In the genomic region with DNA sequence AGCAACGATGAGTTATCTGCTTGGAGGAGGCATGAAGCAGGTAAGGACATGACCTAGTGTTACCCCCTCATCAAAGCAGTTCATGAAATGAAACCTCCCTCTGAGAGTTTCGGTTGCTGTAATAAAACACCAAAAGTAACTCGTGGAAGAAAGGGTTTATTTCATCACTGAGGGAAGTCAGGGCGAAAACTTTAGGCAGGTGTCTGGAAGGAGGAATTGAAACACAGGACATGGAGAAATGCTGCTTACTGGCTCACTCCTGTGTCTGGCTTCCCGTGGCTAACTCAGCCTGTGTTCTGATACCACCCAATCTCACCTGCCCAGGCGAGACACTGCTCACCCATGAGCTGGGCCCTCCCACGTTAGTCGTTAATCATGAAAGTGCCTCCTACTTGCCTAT, we compare ENCODE assay signal across 23 mouse cellular contexts. TPM values are rescaled to one million over a fixed set of nuclear protein-coding genes. Genes with fewer than 3 reads are reported as not detected.
A peak's percentile ranks its signal among the peaks of the same experiment; 100 is the strongest.
DNase-seq lines count a peak whose midpoint lies in the region; ATAC-seq and TF ChIP-seq lines count a peak whose summit lies in the region.
"Had no signal": no experiment of that assay in that cellular context is flagged by ENCODE, and none has a peak within 500 bp of the region (broad histone marks: within the 10 kb centered on the region; RNA-seq: fewer than 3 reads in every experiment).

No protein-coding gene starts in this region.

- ATAC-seq in granulocyte monocyte progenitor cell, adult 5-6 weeks (replicated peaks; ENCODE audit: poor library complexity, severe bottlenecking) = peak; percentile 44
- ATAC-seq: activated CD4-positive, CD25-positive, alpha-beta regulatory T cell, adult 4 months; CD4-positive, CD25-positive, alpha-beta regulatory T cell, adult 4 months; Patski had no signal

- no peak overlapping the region for H3K27ac ChIP-seq in heart, embryonic 10.5 days
- peak overlapping the region; percentile 8 for H3K27ac ChIP-seq in CH12.LX (ENCODE audit: insufficient read depth, low read depth)

- no peak overlapping the region for H3K9ac ChIP-seq in CH12.LX (ENCODE audit: insufficient read depth, low read depth)

- peak; percentile 55 for DNase-seq in heart, embryonic 10.5 days (ENCODE audit: low spot score)
- no peak for DNase-seq in heart, adult 9 months (ENCODE audit: low spot score in 2 of 2)
- DNase-seq in A20 (ENCODE audit: low read depth, low spot score) = peak; percentile 80
- DNase-seq in CH12.LX (ENCODE audit: extremely low read depth) = peak; percentile 68
- no peak for DNase-seq in urinary bladder, postnatal 4 days (ENCODE audit: low spot score in 2 of 2)
- DNase-seq in embryo, embryonic 11 days = no peak
- no peak for DNase-seq in thymus, postnatal 4 days
- DNase-seq: adrenal gland, adult 2 months; adrenal gland, adult 8-10 months; adrenal gland, postnatal 10 days; adrenal gland, postnatal 14 days; adrenal gland, postnatal 25 days; adrenal gland, postnatal 36 days; B cell, adult 2 months; cerebellum, adult 11 months; cerebellum, adult 11-12 months; cerebellum, adult 18-20 months; cerebellum, adult 2 months had no signal

- no peaks in the 10 kb centered on the region for H3K27me3 ChIP-seq in heart, embryonic 10.5 days (ENCODE audit: insufficient read depth, poor library complexity, severe bottlenecking)
- H3K27me3 ChIP-seq in CH12.LX (replicated peaks) = no peaks in the 10 kb centered on the region
- H3K27me3 ChIP-seq: Patski had no signal

- H3K36me3 ChIP-seq in heart, embryonic 10.5 days = peaks cover 60% of the 10 kb centered on the region
- H3K36me3 ChIP-seq in CH12.LX (replicated peaks in 1 of 2; ENCODE audit: control insufficient read depth in 1 of 2, insufficient read depth in 1 of 2, low read length in 1 of 2) = peaks cover 30 to 54% of the 10 kb centered on the region in 2 experiments

- no peaks in the 10 kb centered on the region for H3K9me3 ChIP-seq in heart, embryonic 10.5 days
- no peaks in the 10 kb centered on the region for H3K9me3 ChIP-seq in CH12.LX (replicated peaks; ENCODE audit: low read length)
- H3K9me3 ChIP-seq: G1E had no signal

- H3K4me2 ChIP-seq in CH12.LX (ENCODE audit: insufficient read depth, low read depth, poor library complexity, severe bottlenecking) = peak overlapping the region; percentile 38; the same call in 1 of the 2 replicates

- 0 out of 2 replicates have a peak, but pooled peaks have one; percentile 23 for TF ChIP-seq POLR2A in CH12.LX (IDR thresholded peaks at IDR 0.05; ENCODE audit: low read depth, low read length)

- H3K4me3 ChIP-seq in heart, embryonic 10.5 days = no peak overlapping the region
- no peak overlapping the region for H3K4me3 ChIP-seq in CH12.LX (replicated peaks in 1 of 3; ENCODE audit: low read depth in 2 of 3, low read length in 2 of 3, poor library complexity in 1 of 3)

- dilution Hi-C loops in CH12.LX (cut with MboI; ENCODE audit: extremely low pct_ligation_motif_present, extremely low pct_unique_long_range_greater_than_20kb, low sequenced_read_pairs) = no loop called here

- no peak for TF ChIP-seq CTCF in CH12.LX (conservative IDR thresholded peaks at IDR 0.05 in 1 of 2, IDR thresholded peaks at IDR 0.05 in 1 of 2; ENCODE audit: low read depth in 2 of 2, low read length in 2 of 2)

- TF ChIP-seq RAD21 in CH12.LX (IDR thresholded peaks at IDR 0.05; ENCODE audit: low read depth, low read length) = no peak

- WGBS in heart, embryonic 10.5 days = 93% methylated on average over 8 of the region's 8 CpGs

- peak; percentile 95 for TF ChIP-seq EP300 in CH12.LX (IDR thresholded peaks at IDR 0.05; ENCODE audit: low read length)

- no peaks in the 10 kb centered on the region for H3K4me1 ChIP-seq in heart, embryonic 10.5 days
- H3K4me1 ChIP-seq in CH12.LX (ENCODE audit: control insufficient read depth in 1 of 2, insufficient read depth in 2 of 2) = peaks cover 16 to 54% of the 10 kb centered on the region in 2 experiments

- in situ Hi-C loops in CH12.LX (cut with MboI; ENCODE audit: low pct_ligation_motif_present, low pct_unique_long_range_greater_than_20kb, low sequenced_read_pairs) = no loop called here

- peaks cover 4% of the 10 kb centered on the region; the same call in 1 of the 2 replicates for H3K79me2 ChIP-seq in CH12.LX (replicated peaks; ENCODE audit: control insufficient read depth, extremely low read depth, insufficient read depth, poor library complexity, severe bottlenecking)

TF ChIP-seq in CH12.LX, 34 proteins besides CTCF, POLR2A, EP300 and RAD21 (continues in another document):
- peak; percentile 94 for TF ChIP-seq IRF4 (IDR thresholded peaks at IDR 0.05; ENCODE audit: low read depth, low read length)
- TF ChIP-seq KAT2A (IDR thresholded peaks at IDR 0.05; ENCODE audit: insufficient replicate concordance, low read length) = no peak
- no peak for TF ChIP-seq MAZ (IDR thresholded peaks at IDR 0.05; ENCODE audit: low read depth, low read length)
- TF ChIP-seq CHD1 (IDR thresholded peaks at IDR 0.05; ENCODE audit: low read depth, low read length) = no peak
- TF ChIP-seq BHLHE40 (IDR thresholded peaks at IDR 0.05; ENCODE audit: low read depth, low read length) = peak; percentile 73
- TF ChIP-seq TBP (conservative IDR thresholded peaks at IDR 0.05; ENCODE audit: low read depth, low read length) = no peak
- peak; percentile 54; the same call in 1 of the 2 replicates for TF ChIP-seq MAX (IDR thresholded peaks at IDR 0.05; ENCODE audit: low read length)
- no peak for TF ChIP-seq NELFE (IDR thresholded peaks at IDR 0.05; ENCODE audit: low read depth, low read length)
- TF ChIP-seq POLR2AphosphoS2 (IDR thresholded peaks at IDR 0.05; ENCODE audit: low read depth, low read length) = no peak
- TF ChIP-seq MXI1 (IDR thresholded peaks at IDR 0.05; ENCODE audit: low read depth, low read length) = no peak; the same call in 1 of the 2 replicates
- peak; percentile 80 for TF ChIP-seq TCF12 (IDR thresholded peaks at IDR 0.05; ENCODE audit: low read depth, low read length)
- TF ChIP-seq E2F4 (IDR thresholded peaks at IDR 0.05; ENCODE audit: insufficient replicate concordance, low read depth, low read length) = no peak
- no peak for TF ChIP-seq ZC3H11A (IDR thresholded peaks at IDR 0.05; ENCODE audit: low read depth, low read length)
- TF ChIP-seq ZNF384 (IDR thresholded peaks at IDR 0.05; ENCODE audit: low read depth, low read length) = no peak; the same call in 1 of the 2 replicates
- peak; percentile 92 for TF ChIP-seq RCOR1 (conservative IDR thresholded peaks at IDR 0.05; ENCODE audit: low read depth, low read length)
- TF ChIP-seq ELF1 (IDR thresholded peaks at IDR 0.05; ENCODE audit: low read depth, low read length) = no peak
- TF ChIP-seq UBTF (IDR thresholded peaks at IDR 0.05; ENCODE audit: low read depth, low read length) = no peak
- peak; percentile 85 for TF ChIP-seq MYC (IDR thresholded peaks at IDR 0.05; ENCODE audit: low read depth, low read length)
- TF ChIP-seq ZMIZ1 (IDR thresholded peaks at IDR 0.05; ENCODE audit: low read depth, low read length) = no peak
- no peak for TF ChIP-seq SMC3 (IDR thresholded peaks at IDR 0.05; ENCODE audit: low read depth, low read length)
- TF ChIP-seq MEF2A (IDR thresholded peaks at IDR 0.05; ENCODE audit: borderline replicate concordance, low read depth, low read length) = peak; percentile 79
- TF ChIP-seq HCFC1 (IDR thresholded peaks at IDR 0.05; ENCODE audit: low read depth, low read length) = no peak
- no peak for TF ChIP-seq GABPA (IDR thresholded peaks at IDR 0.05; ENCODE audit: insufficient replicate concordance, low read depth, low read length)
- no peak; the same call in none of the 2 replicates for TF ChIP-seq JUND (conservative IDR thresholded peaks at IDR 0.05; ENCODE audit: low read depth, low read length)
- no peak for TF ChIP-seq NRF1 (IDR thresholded peaks at IDR 0.05; ENCODE audit: low read depth, low read length)
- peak; percentile 53; the same call in 1 of the 2 replicates for TF ChIP-seq SIN3A (IDR thresholded peaks at IDR 0.05; ENCODE audit: low read length)
- TF ChIP-seq PAX5 (IDR thresholded peaks at IDR 0.05; ENCODE audit: low read length) = no peak
- peak; percentile 69 for TF ChIP-seq ETS1 (conservative IDR thresholded peaks at IDR 0.05; ENCODE audit: low read depth, low read length)
- TF ChIP-seq USF2 (conservative IDR thresholded peaks at IDR 0.05; ENCODE audit: low read depth, low read length) = no peak
- TF ChIP-seq USF1 (IDR thresholded peaks at IDR 0.05; ENCODE audit: low read depth, low read length) = no peak
- TF ChIP-seq MAFK (IDR thresholded peaks at IDR 0.05; ENCODE audit: insufficient replicate concordance, low read length) = peak; percentile 61; the same call in 1 of the 2 replicates
- TF ChIP-seq CHD2 (IDR thresholded peaks at IDR 0.05; ENCODE audit: low read length) = peak; percentile 29; the same call in 1 of the 2 replicates
- no peak for TF ChIP-seq ZKSCAN1 (IDR thresholded peaks at IDR 0.05; ENCODE audit: borderline replicate concordance, low read depth, low read length)

RNA-seq across cellular contexts. Expression of a gene that starts 3.7 kb away (rescaled TPM):
- 16.6 and 20.3 TPM in 2 replicates for polyA plus RNA-seq in heart, embryonic 10.5 days (2016; fragmentation: Nextera tagmentation; extraction: Ambion mirVana)
- total RNA-seq in CH12.LX (2012; rRNA removed) = 13.0 and 16.1 TPM in 2 replicates
- 22.6 and 27.3 TPM in 2 replicates for total RNA-seq in CH12.LX (2014; rRNA removed)
- polyA plus RNA-seq in CH12.LX (2012; ENCODE audit: insufficient read length, low read depth) = 22.2 and 28.3 TPM in 2 replicates
- total RNA-seq in granulocyte monocyte progenitor cell, adult 5-6 weeks (2014; fragmentation: Nextera tagmentation) = 15.7 and 15.8 TPM in 2 replicates
- total RNA-seq in granulocyte monocyte progenitor cell, adult 5-6 weeks (2017) = 15.8 and 16.5 TPM in 2 replicates

RNA-seq across cellular contexts. Expression of a gene that starts 3.8 kb away (rescaled TPM):
- polyA plus RNA-seq in heart, embryonic 10.5 days (2016; fragmentation: Nextera tagmentation; extraction: Ambion mirVana) = 19.2 and 19.6 TPM in 2 replicates
- total RNA-seq in CH12.LX (2012; rRNA removed) (38.8 and 44.2 TPM in 2 replicates), CH12.LX (2014; rRNA removed) (62.3 and 62.5 TPM in 2 replicates)
- polyA plus RNA-seq in CH12.LX (2012; ENCODE audit: insufficient read length, low read depth) = 57.8 and 58.2 TPM in 2 replicates
- 14.1 and 20.8 TPM in 2 replicates for total RNA-seq in granulocyte monocyte progenitor cell, adult 5-6 weeks (2014; fragmentation: Nextera tagmentation)
- 6.2 TPM in 2 replicates for total RNA-seq in granulocyte monocyte progenitor cell, adult 5-6 weeks (2017)

RNA-seq across cellular contexts. Expression of a gene that starts 36.2 kb away (rescaled TPM):
- polyA plus RNA-seq in heart, embryonic 10.5 days (2016; fragmentation: Nextera tagmentation; extraction: Ambion mirVana) = 0.79 and 1.7 TPM in 2 replicates
- total RNA-seq in CH12.LX (2012; rRNA removed) (0.92 and 1.7 TPM in 2 replicates), CH12.LX (2014; rRNA removed) (0.45 and 0.77 TPM in 2 replicates)
- 0.44 and 0.87 TPM in 2 replicates for polyA plus RNA-seq in CH12.LX (2012; ENCODE audit: insufficient read length, low read depth)
- 0.79 and 1.0 TPM in 2 replicates for total RNA-seq in granulocyte monocyte progenitor cell, adult 5-6 weeks (2014; fragmentation: Nextera tagmentation)
- 0.26 and 0.46 TPM in 2 replicates for total RNA-seq in granulocyte monocyte progenitor cell, adult 5-6 weeks (2017)
- polyA plus RNA-seq: activated CD4-positive, CD25-positive, alpha-beta regulatory T cell, adult 4 months; CD4-positive, CD25-positive, alpha-beta regulatory T cell, adult 4 months had no signal

Comparison
In these comparisons a context has a peak if more than half of its experiments do, and no peak if none do; other contexts are left out.
1. DNase-seq: peak in heart, embryonic 10.5 days (single experiment), A20 (single experiment) and CH12.LX (single experiment); none in heart, adult 9 months (0 of 2), urinary bladder, postnatal 4 days (0 of 2), embryo, embryonic 11 days (single experiment) and thymus, postnatal 4 days (single experiment).